Mouse (Mus musculus): ENCODE results near the gene Zp3. TPM values are rescaled to one million over a fixed set of nuclear protein-coding genes. Genes with fewer than 3 reads are reported as not detected.

Zp3 gene
- polyA plus RNA-seq, 1 experiment, result 0.11 TPM

DNA sequence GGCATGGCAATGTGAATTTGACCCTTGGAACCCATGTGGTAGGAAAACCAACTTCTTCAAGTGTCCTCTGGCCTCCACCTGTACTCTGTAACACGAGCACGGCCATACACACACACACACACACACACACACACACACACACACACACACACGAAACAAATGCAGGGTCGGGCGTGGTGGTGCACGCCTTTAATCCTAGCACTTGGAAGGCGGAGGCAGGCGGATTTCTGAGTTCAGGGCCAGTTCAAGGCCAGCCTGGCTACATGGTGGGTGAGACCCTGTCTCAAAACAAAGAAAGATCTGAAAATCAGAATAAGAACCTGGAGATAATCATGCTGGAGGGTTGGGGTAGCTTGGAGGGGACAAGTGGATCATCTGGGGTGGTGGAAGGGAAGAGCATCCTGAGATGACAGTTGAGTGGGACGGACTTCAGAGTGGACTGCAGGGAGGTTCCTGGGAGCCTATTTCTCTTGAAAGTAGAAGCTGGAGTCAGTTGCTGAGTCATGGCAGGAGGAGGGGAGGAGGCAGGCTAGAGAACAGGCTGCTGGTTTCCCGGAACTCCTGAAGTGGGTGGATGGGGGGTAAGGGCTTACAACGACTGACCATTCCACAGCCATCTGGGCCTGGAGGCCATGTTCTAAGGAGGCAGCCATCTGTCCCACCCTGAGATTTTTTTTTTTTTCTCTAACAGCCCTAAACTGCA is 29.0 kb upstream of the Zp3 start:
- H3K36me3 ChIP-seq (ENCODE audit: control insufficient read depth, insufficient read depth), result no peaks in the 10 kb centered on the region
- no peak overlapping the region for H3K4me3 ChIP-seq
- no peaks in the 10 kb centered on the region for H3K27me3 ChIP-seq (ENCODE audit: control insufficient read depth, insufficient read depth, insufficient read length)
- H3K79me2 ChIP-seq (ENCODE audit: control insufficient read depth, insufficient read depth), result no peaks in the 10 kb centered on the region
- no peak for TF ChIP-seq TCF3 (IDR thresholded peaks at IDR 0.05; ENCODE audit: insufficient read length, low read depth)
- TF ChIP-seq TCF12 (IDR thresholded peaks at IDR 0.05; ENCODE audit: insufficient read depth, poor library complexity, severe bottlenecking), result no peak
- no peak for TF ChIP-seq POLR2AphosphoS2 (IDR thresholded peaks at IDR 0.05; ENCODE audit: insufficient read length, low read depth)
- TF ChIP-seq CEBPB (IDR thresholded peaks at IDR 0.05; ENCODE audit: insufficient read depth, poor library complexity, severe bottlenecking), result no peak
- peak in 1 of 3 experiments; percentile 27 for TF ChIP-seq MYOG (IDR thresholded peaks at IDR 0.05; ENCODE audit: control insufficient read depth in 1 of 3, insufficient read depth in 1 of 3, insufficient read length in 2 of 3, low read depth in 2 of 3)
- peak overlapping the region; percentile 53 for H3K4me2 ChIP-seq (ENCODE audit: low read depth)
- H3ac ChIP-seq (ENCODE audit: control insufficient read depth, insufficient read length), result no peak overlapping the region

GRCm38 (mm10) chr5:135951660-135952059 is 28.2 kb upstream of the Zp3 start:
- Histone ChIP-seq H3K79me2 (ENCODE audit: control insufficient read depth, insufficient read depth) (no peaks in the 10 kb centered on the region), H3K4me2 (ENCODE audit: low read depth) (peak overlapping the region; percentile 53), H3K4me3 (no peak overlapping the region), H3ac (ENCODE audit: control insufficient read depth, insufficient read length) (no peak overlapping the region), H3K27me3 (ENCODE audit: control insufficient read depth, insufficient read depth, insufficient read length) (no peaks in the 10 kb centered on the region), H3K36me3 (ENCODE audit: control insufficient read depth, insufficient read depth) (no peaks in the 10 kb centered on the region)
- TF ChIP-seq MYOG (IDR thresholded peaks at IDR 0.05; ENCODE audit: control insufficient read depth in 1 of 3, insufficient read depth in 1 of 3, insufficient read length in 2 of 3, low read depth in 2 of 3) (no peak), USF1 (IDR thresholded peaks at IDR 0.05; ENCODE audit: low read depth) (no peak), TCF12 (IDR thresholded peaks at IDR 0.05; ENCODE audit: insufficient read depth, poor library complexity, severe bottlenecking) (no peak), E2F4 (IDR thresholded peaks at IDR 0.05; ENCODE audit: insufficient read depth) (no peak), MYOD1 (IDR thresholded peaks at IDR 0.05; ENCODE audit: control insufficient read depth in 1 of 3, insufficient read length in 2 of 3, low read depth in 2 of 3) (no peak), REST (IDR thresholded peaks at IDR 0.05; ENCODE audit: insufficient read depth, insufficient read length) (no peak), POLR2A (IDR thresholded peaks at IDR 0.05; ENCODE audit: insufficient read length, low read depth) (no peak), TCF3 (IDR thresholded peaks at IDR 0.05; ENCODE audit: insufficient read length, low read depth) (no peak), SRF (IDR thresholded peaks at IDR 0.05; ENCODE audit: control insufficient read depth, insufficient read length, low read depth) (no peak), CEBPB (IDR thresholded peaks at IDR 0.05; ENCODE audit: insufficient read depth, poor library complexity, severe bottlenecking) (no peak), MAX (IDR thresholded peaks at IDR 0.05; ENCODE audit: low read depth) (no peak), POLR2AphosphoS2 (IDR thresholded peaks at IDR 0.05; ENCODE audit: insufficient read length, low read depth) (no peak)

- H3K4me2 ChIP-seq (ENCODE audit: low read depth), result no peak overlapping the region
- H3K36me3 ChIP-seq (ENCODE audit: control insufficient read depth, insufficient read depth), result no peaks in the 10 kb centered on the region
- no peak overlapping the region for H3ac ChIP-seq (ENCODE audit: control insufficient read depth, insufficient read length)
- no peaks in the 10 kb centered on the region for H3K27me3 ChIP-seq (ENCODE audit: control insufficient read depth, insufficient read depth, insufficient read length)
- TF ChIP-seq E2F4 (IDR thresholded peaks at IDR 0.05; ENCODE audit: insufficient read depth), result no peak
- no peak for TF ChIP-seq MAX (IDR thresholded peaks at IDR 0.05; ENCODE audit: low read depth)
- TF ChIP-seq REST (IDR thresholded peaks at IDR 0.05; ENCODE audit: insufficient read depth, insufficient read length), result no peak
- no peak for TF ChIP-seq MYOG (IDR thresholded peaks at IDR 0.05; ENCODE audit: control insufficient read depth in 1 of 3, insufficient read depth in 1 of 3, insufficient read length in 2 of 3, low read depth in 2 of 3)
- no peak for TF ChIP-seq TCF12 (IDR thresholded peaks at IDR 0.05; ENCODE audit: insufficient read depth, poor library complexity, severe bottlenecking)
- no peak for TF ChIP-seq USF1 (IDR thresholded peaks at IDR 0.05; ENCODE audit: low read depth)
- TF ChIP-seq POLR2AphosphoS2 (IDR thresholded peaks at IDR 0.05; ENCODE audit: insufficient read length, low read depth), result no peak
- TF ChIP-seq MYOD1 (IDR thresholded peaks at IDR 0.05; ENCODE audit: control insufficient read depth in 1 of 3, insufficient read length in 2 of 3, low read depth in 2 of 3), result no peak
- TF ChIP-seq CEBPB (IDR thresholded peaks at IDR 0.05; ENCODE audit: insufficient read depth, poor library complexity, severe bottlenecking), result no peak
- TF ChIP-seq SRF (IDR thresholded peaks at IDR 0.05; ENCODE audit: control insufficient read depth, insufficient read length, low read depth), result no peak
- TF ChIP-seq TCF3 (IDR thresholded peaks at IDR 0.05; ENCODE audit: insufficient read length, low read depth), result no peak
- TF ChIP-seq POLR2A (IDR thresholded peaks at IDR 0.05; ENCODE audit: insufficient read length, low read depth), result no peak
- H3K79me2 ChIP-seq (ENCODE audit: control insufficient read depth, insufficient read depth), result no peaks in the 10 kb centered on the region
- no peak overlapping the region for H3K4me3 ChIP-seq
These were observed 27.1 kb upstream of the Zp3 start for GRCm38 (mm10) chr5:135952830-135953229.

- H3K79me2 ChIP-seq (ENCODE audit: control insufficient read depth, insufficient read depth), result peaks cover 8% of the 10 kb centered on the region
- no peak overlapping the region for H3ac ChIP-seq (ENCODE audit: control insufficient read depth, insufficient read length)
- H3K4me2 ChIP-seq (ENCODE audit: low read depth), result peak overlapping the region; percentile 33
- no peak for TF ChIP-seq MYOD1 (IDR thresholded peaks at IDR 0.05; ENCODE audit: control insufficient read depth in 1 of 3, insufficient read length in 2 of 3, low read depth in 2 of 3)
- TF ChIP-seq USF1 (IDR thresholded peaks at IDR 0.05; ENCODE audit: low read depth), result no peak
- TF ChIP-seq MAX (IDR thresholded peaks at IDR 0.05; ENCODE audit: low read depth), result no peak
- no peak for TF ChIP-seq TCF3 (IDR thresholded peaks at IDR 0.05; ENCODE audit: insufficient read length, low read depth)
- no peak for TF ChIP-seq SRF (IDR thresholded peaks at IDR 0.05; ENCODE audit: control insufficient read depth, insufficient read length, low read depth)
- TF ChIP-seq CEBPB (IDR thresholded peaks at IDR 0.05; ENCODE audit: insufficient read depth, poor library complexity, severe bottlenecking), result no peak
- no peak for TF ChIP-seq MYOG (IDR thresholded peaks at IDR 0.05; ENCODE audit: control insufficient read depth in 1 of 3, insufficient read depth in 1 of 3, insufficient read length in 2 of 3, low read depth in 2 of 3)
- TF ChIP-seq REST (IDR thresholded peaks at IDR 0.05; ENCODE audit: insufficient read depth, insufficient read length), result no peak
- H3K36me3 ChIP-seq (ENCODE audit: control insufficient read depth, insufficient read depth), result no peaks in the 10 kb centered on the region
- H3K4me3 ChIP-seq, result no peak overlapping the region
- no peaks in the 10 kb centered on the region for H3K27me3 ChIP-seq (ENCODE audit: control insufficient read depth, insufficient read depth, insufficient read length)
These were observed 23.3 kb upstream of the Zp3 start for GRCm38 (mm10) chr5:135956300-135957206.
